Mouse (Mus musculus) lung, postnatal 4 days (tissue): ENCODE results near the gene Slc51a.

ENCODE experiments used
- DNase-seq, 2 experiments: peaks; one replicate each; pipeline ENCODE4 v3.0.0; 2021

Slc51a gene

GRCm38 (mm10) chr16:32487234-32488111, at the start of gene Slc51a:
Gene Slc51a, minus strand, starts transcription at chr16:32487879.
- no peak for DNase-seq

GRCm38 (mm10) chr16:32535157-32535751, 47.6 kb upstream of the Slc51a start:
- no peak for DNase-seq

DNA sequence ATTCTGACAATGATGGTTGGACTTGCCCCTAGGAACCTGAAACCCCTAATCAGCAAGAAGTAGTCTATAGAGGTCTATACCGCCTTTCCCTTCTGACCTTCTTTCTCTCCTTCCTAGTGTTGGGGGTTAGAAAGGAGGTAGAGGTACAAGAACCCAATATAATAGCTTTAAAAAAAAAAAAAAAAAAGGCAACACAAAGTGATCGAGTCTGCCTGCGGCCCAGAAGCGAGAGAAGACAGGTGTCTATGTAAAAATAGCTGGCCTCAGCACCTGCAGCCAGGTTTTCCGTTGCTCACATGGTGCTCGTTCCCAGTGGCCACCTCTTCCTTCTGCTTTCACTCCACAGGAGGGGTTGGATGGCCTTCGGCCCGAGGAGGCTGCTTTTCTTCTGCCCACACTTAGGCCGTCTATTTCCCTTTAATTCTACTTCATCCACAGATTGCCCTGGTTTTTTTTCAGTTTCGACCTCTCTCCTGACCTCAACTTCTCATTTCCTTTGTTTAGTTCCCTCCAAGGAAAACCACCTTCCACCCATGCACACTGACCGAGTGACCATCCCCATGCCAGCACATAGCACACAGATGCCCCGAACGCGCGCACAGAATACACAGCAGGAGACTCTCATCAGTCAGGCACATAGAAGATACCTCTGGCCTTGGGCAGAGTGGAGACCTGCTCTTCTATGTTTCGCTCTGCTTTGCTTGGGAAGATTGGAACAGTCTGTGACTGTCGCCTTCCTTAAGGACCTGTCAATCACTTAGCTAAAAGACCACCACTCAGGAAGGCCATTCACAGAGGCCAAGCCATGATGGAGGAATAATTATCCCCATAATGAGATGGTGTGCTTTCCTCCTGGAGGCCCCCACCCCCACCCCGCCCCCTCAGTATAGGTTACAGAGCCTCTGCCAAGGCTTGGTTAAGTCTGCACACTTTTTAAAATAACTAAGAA, 45.5 kb upstream of the Slc51a start:
- no peak for DNase-seq

- no peak for DNase-seq
Measured at GRCm38 (mm10) chr16:32526906-32527305, 39.2 kb upstream of the Slc51a start.

DNA sequence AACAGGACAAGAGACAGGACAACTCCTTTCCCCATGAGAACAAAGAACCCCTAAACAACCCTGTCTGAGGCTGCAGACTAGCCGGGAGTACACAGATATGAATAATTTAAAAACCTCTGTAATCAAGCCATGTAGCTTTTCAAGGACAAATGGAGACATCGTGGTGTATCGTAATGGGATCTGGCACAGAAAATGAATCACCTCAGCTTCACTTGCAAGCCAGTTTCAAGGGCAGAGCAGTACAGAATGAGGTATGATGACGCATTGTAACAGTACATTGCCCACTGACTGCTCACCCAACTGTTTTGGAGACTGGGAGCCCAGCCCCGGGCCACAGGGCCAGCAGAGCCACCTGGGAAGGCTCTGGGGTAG, 36.6 kb upstream of the Slc51a start:
- DNase-seq: no peak

GRCm38 (mm10) chr16:32523462-32524243, 36.0 kb upstream of the Slc51a start:
- peak; percentile 49 to 67 for DNase-seq

- no peak for DNase-seq
Measured at GRCm38 (mm10) chr16:32522578-32523194, 35.0 kb upstream of the Slc51a start.

- DNase-seq: peak; percentile 35 to 55
Measured at GRCm38 (mm10) chr16:32520372-32520748, 32.7 kb upstream of the Slc51a start.

DNA sequence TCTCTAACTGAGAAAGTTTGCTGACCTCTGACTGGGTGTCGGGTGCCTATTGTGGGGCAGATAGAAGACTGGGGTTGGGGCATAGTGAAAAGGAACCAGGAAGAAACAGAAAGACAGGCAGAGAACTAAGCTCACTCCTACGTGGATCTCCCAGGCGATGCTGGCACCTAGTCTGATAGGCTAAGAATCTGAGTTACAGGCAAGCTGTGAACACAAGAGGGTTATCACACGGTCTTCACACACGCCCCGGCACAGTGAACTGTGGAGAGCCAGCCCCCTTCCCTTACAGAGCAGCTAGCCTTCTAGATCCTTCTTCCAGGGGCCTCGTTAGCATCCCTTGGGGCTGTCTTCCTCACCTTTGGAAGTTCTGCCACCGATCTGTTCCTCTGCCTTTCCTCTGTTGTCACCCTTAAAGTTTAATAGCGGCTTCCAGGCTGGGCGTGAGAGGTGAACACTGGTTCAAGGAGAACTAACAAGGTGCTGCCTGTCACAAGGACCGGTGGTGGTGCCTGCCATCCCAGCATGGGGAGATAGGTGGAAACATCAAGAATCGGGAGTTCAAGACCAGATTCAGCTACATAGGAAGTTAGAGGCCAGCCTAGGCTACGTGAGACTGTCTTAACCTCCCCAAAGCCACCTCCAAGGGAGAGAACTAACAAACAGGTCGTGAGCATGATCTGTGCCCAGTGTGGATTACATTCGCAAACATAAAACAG, 32.1 kb upstream of the Slc51a start:
- no peak for DNase-seq

GRCm38 (mm10) chr16:32517785-32518481, 30.3 kb upstream of the Slc51a start:
- DNase-seq: no peak

- no peak for DNase-seq
Measured at GRCm38 (mm10) chr16:32516006-32516962, 28.6 kb upstream of the Slc51a start.

GRCm38 (mm10) chr16:32513948-32514347, 26.3 kb upstream of the Slc51a start:
- DNase-seq: no peak

- DNase-seq: no peak
Measured at GRCm38 (mm10) chr16:32513401-32513800, 25.7 kb upstream of the Slc51a start.

DNA sequence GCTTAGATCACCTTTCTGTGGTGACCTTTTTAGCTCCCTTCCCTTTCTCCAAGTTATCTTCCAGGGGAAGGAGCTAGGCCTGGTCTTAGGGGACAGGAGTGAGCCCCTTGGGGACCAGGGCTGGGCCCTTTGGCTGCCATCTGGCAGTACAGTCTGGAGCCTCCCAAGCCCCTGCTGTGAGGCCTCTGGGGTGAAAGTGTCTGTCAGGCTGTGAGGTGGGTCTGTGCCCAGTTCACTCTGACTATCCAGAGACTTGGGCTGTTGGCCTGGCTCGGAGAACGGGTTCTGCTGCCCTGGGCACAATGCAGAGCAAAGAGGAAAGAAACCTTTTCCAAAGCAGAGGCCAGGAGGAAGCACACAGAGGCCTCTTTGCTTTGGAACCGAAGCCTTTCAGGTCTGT, 25.2 kb upstream of the Slc51a start:
- no peak for DNase-seq

DNA sequence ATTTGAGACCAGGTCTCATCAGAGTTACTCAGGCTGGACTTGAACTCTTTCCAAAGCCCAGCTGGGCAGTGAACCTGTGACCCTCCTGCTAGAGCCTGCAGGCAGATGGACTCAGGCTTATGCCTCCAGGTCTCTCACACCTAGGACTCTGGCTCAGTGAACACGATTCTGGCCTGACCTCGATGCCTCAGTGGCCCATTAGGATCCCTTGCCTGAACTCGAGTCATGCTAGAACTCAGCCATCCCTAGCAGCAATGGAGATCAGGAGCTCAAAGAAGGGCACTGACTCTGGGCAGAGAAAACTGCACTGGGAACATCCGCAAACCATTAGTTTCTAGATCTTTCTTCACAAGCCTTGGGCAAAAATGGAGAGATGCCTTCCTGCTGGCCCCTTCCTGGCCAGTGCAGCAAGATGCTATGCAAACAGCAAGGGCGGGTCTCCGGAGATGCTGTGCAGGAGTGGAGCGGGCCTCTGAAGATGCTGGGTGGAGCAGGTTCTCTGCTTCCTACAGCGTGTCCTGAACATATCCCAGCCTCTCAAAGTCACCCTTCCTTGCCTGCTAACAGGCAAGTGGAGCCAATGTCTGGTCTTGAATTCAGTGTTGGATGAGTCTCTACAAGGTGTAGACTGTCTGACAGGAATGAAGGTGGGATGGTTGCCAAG, 24.3 kb upstream of the Slc51a start:
- DNase-seq: no peak

- DNase-seq: no peak
Measured at GRCm38 (mm10) chr16:32511338-32511734, 23.7 kb upstream of the Slc51a start.

- DNase-seq: no peak
Measured at GRCm38 (mm10) chr16:32510399-32511337, 23.0 kb upstream of the Slc51a start.
